11 mouse cellular contexts compared by ENCODE assay signal in genomic region chr2:21267149-21267761, GRCm38 (mm10).
A peak's percentile ranks its signal among the peaks of the same experiment; 100 is the strongest.
DNase-seq lines count a peak whose midpoint lies in the region; ATAC-seq lines count a peak whose summit lies in the region.
"Had no signal": no experiment of that assay in that cellular context is flagged by ENCODE, and none has a peak within 500 bp of the region (broad histone marks: within the 10 kb centered on the region; RNA-seq: fewer than 3 reads in every experiment).

No protein-coding gene starts in this region.

- H3K4me1 ChIP-seq in lung, embryonic 15.5 days = 0 out of 2 replicates have a peak, but pooled peaks cover 18% of the 10 kb centered on the region
- H3K4me1 ChIP-seq in forebrain, embryonic 15.5 days = peaks cover 30% of the 10 kb centered on the region

- no peaks in the 10 kb centered on the region for H3K27me3 ChIP-seq in lung, embryonic 15.5 days
- no peaks in the 10 kb centered on the region for H3K27me3 ChIP-seq in forebrain, embryonic 15.5 days

- no peaks in the 10 kb centered on the region for H3K36me3 ChIP-seq in lung, embryonic 15.5 days
- H3K36me3 ChIP-seq in forebrain, embryonic 15.5 days = no peaks in the 10 kb centered on the region

- H3K9me3 ChIP-seq in lung, embryonic 15.5 days = no peaks in the 10 kb centered on the region
- H3K9me3 ChIP-seq in forebrain, embryonic 15.5 days = no peaks in the 10 kb centered on the region

- DNase-seq in lung, postnatal 25 days (ENCODE audit: low spot score) = no peak
- DNase-seq in mesoderm, embryonic 11.5 days (ENCODE audit: low read depth, low spot score) = peak; percentile 25
- DNase-seq in retina, postnatal 1 day = peak; percentile 88
- DNase-seq in thymus, adult 18-20 months = no peak
- no peak for DNase-seq in lung, postnatal 36 days
- no peak for DNase-seq in cerebellum, postnatal 4 days (ENCODE audit: low spot score in 2 of 2)
- DNase-seq: cerebellum, postnatal 25 days; gastrocnemius, postnatal 10 days had no signal

- no peak overlapping the region for H3K4me3 ChIP-seq in lung, embryonic 15.5 days
- 0 out of 2 replicates have a peak overlapping the region, but pooled peaks have one; percentile 7 for H3K4me3 ChIP-seq in forebrain, embryonic 15.5 days
- H3K4me3 ChIP-seq: megakaryocyte, embryonic 14.5 days had no signal

- no peak overlapping the region for H3K9ac ChIP-seq in lung, embryonic 15.5 days
- no peak overlapping the region for H3K9ac ChIP-seq in forebrain, embryonic 15.5 days (replicated peaks)

- ATAC-seq in lung, embryonic 15.5 days (ENCODE audit: borderline replicate concordance, extremely low read depth, low FRiP score, low TSS enrichment) = peak; percentile 23; the same call in 1 of the 2 replicates
- ATAC-seq in forebrain, embryonic 15.5 days (replicated peaks) = no peak; the same call in 1 of the 2 replicates

- 24% methylated on average over 6 of the region's 6 CpGs for WGBS in lung, embryonic 15.5 days
- 6% methylated on average over 6 of the region's 6 CpGs for WGBS in forebrain, embryonic 15.5 days

- H3K4me2 ChIP-seq in lung, embryonic 15.5 days = no peak overlapping the region
- peak overlapping the region; percentile 25; the same call in 1 of the 2 replicates for H3K4me2 ChIP-seq in forebrain, embryonic 15.5 days (replicated peaks)

- no peak overlapping the region for H3K27ac ChIP-seq in lung, embryonic 15.5 days
- H3K27ac ChIP-seq in forebrain, embryonic 15.5 days (replicated peaks) = peak overlapping the region; percentile 20; the same call in 1 of the 2 replicates

Comparison
In these comparisons a context has a peak if more than half of its experiments do, and no peak if none do; other contexts are left out.
1. DNase-seq: peak in mesoderm, embryonic 11.5 days (single experiment) and retina, postnatal 1 day (single experiment); none in lung, postnatal 25 days (single experiment), thymus, adult 18-20 months (0 of 2), lung, postnatal 36 days (single experiment) and cerebellum, postnatal 4 days (0 of 2).